Mouse (Mus musculus): ENCODE data around the gene Gm49395.

GRCm38 (mm10) chr13:115021411-115021810, 80.3 kb downstream of the Gm49395 start:
- TF ChIP-seq GATA2 (IDR thresholded peaks at IDR 0.05; ENCODE audit: borderline replicate concordance, low read depth, low read length): no peak
- TF ChIP-seq CTCF (IDR thresholded peaks at IDR 0.05; ENCODE audit: low read depth, low read length): no peak
